Mouse (Mus musculus): ENCODE results near the gene Hdhd5.

The Hdhd5 gene

GRCm38 (mm10) chr6:120531020-120531965 is at the start of gene Hdhd5:
Gene Hdhd5, minus strand, starts transcription at chr6:120531319.
- ATAC-seq (ENCODE audit: low TSS enrichment), result peak; percentile 96

- no peak for ATAC-seq (ENCODE audit: low TSS enrichment)
These were observed 49.5 kb upstream of the Hdhd5 start for GRCm38 (mm10) chr6:120580713-120581015.

GRCm38 (mm10) chr6:120579831-120580712 is 49.0 kb upstream of the Hdhd5 start:
- peak; percentile 97 for ATAC-seq (ENCODE audit: low TSS enrichment)

GRCm38 (mm10) chr6:120579110-120579830 is 48.2 kb upstream of the Hdhd5 start:
- ATAC-seq (ENCODE audit: low TSS enrichment), result peak; percentile 25; the same call in 1 of the 2 replicates

- no peak for ATAC-seq (ENCODE audit: low TSS enrichment)
These were observed 47.4 kb upstream of the Hdhd5 start for GRCm38 (mm10) chr6:120578471-120578870.

- ATAC-seq (ENCODE audit: low TSS enrichment), result no peak
These were observed 41.3 kb upstream of the Hdhd5 start for GRCm38 (mm10) chr6:120572372-120572771.

GRCm38 (mm10) chr6:120568257-120568656 is 37.1 kb upstream of the Hdhd5 start:
- ATAC-seq (ENCODE audit: low TSS enrichment), result no peak

GRCm38 (mm10) chr6:120566911-120567909 is 36.1 kb upstream of the Hdhd5 start:
- ATAC-seq (ENCODE audit: low TSS enrichment), result no peak

GRCm38 (mm10) chr6:120556641-120557040 is 25.5 kb upstream of the Hdhd5 start:
- ATAC-seq (ENCODE audit: low TSS enrichment), result no peak

- ATAC-seq (ENCODE audit: low TSS enrichment), result no peak
These were observed 25.0 kb upstream of the Hdhd5 start for GRCm38 (mm10) chr6:120555983-120556567.

GRCm38 (mm10) chr6:120555152-120555551 is 24.0 kb upstream of the Hdhd5 start:
- ATAC-seq (ENCODE audit: low TSS enrichment), result no peak

- ATAC-seq (ENCODE audit: low TSS enrichment), result no peak
These were observed 19.1 kb upstream of the Hdhd5 start for GRCm38 (mm10) chr6:120550173-120550572.

- no peak for ATAC-seq (ENCODE audit: low TSS enrichment)
These were observed 17.5 kb upstream of the Hdhd5 start for GRCm38 (mm10) chr6:120548581-120548980.

GRCm38 (mm10) chr6:120546973-120547372 is 15.9 kb upstream of the Hdhd5 start:
- no peak for ATAC-seq (ENCODE audit: low TSS enrichment)

GRCm38 (mm10) chr6:120546292-120546691 is 15.2 kb upstream of the Hdhd5 start:
- ATAC-seq (ENCODE audit: low TSS enrichment), result no peak

GRCm38 (mm10) chr6:120542061-120542460 is 10.9 kb upstream of the Hdhd5 start:
- no peak for ATAC-seq (ENCODE audit: low TSS enrichment)

- ATAC-seq (ENCODE audit: low TSS enrichment), result no peak
These were observed 10.3 kb upstream of the Hdhd5 start for GRCm38 (mm10) chr6:120541386-120541785.

GRCm38 (mm10) chr6:120539781-120540231 is 8.7 kb upstream of the Hdhd5 start:
- no peak for ATAC-seq (ENCODE audit: low TSS enrichment)

GRCm38 (mm10) chr6:120539132-120539759 is 8.1 kb upstream of the Hdhd5 start:
- ATAC-seq (ENCODE audit: low TSS enrichment), result peak; percentile 70; the same call in 1 of the 2 replicates

GRCm38 (mm10) chr6:120536337-120536736 is 5.2 kb upstream of the Hdhd5 start:
- no peak for ATAC-seq (ENCODE audit: low TSS enrichment)
